Mouse (Mus musculus) limb, embryonic 10.5 days (tissue): ENCODE results near the gene Faiml. TPM values are rescaled to one million over a fixed set of nuclear protein-coding genes. Genes with fewer than 3 reads are reported as not detected.

Experiments
- DNase-seq: peaks from one replicate; pipeline ENCODE4 v3.0.0-alpha.2; 2017; ENCODE audit warnings: low spot score
- H3K27ac ChIP-seq: fragments of 300-500 bp; sonication (generic); 2 replicates; pipeline ENCODE4 v1.5.1; 2016; ENCODE audit warnings: mild to moderate bottlenecking
- H3K27me3 ChIP-seq: fragments of 300-500 bp; sonication (generic); 2 replicates; pipeline ENCODE4 v1.6.1; 2016; ENCODE audit warnings: low read depth, mild to moderate bottlenecking; ENCODE audit not compliant: poor library complexity, severe bottlenecking
- H3K36me3 ChIP-seq: fragments of 300-500 bp; sonication (generic); 2 replicates; pipeline ENCODE4 v1.6.1; 2016; ENCODE audit warnings: mild to moderate bottlenecking, moderate library complexity
- H3K4me1 ChIP-seq: fragments of 300-500 bp; sonication (generic); 2 replicates; pipeline ENCODE4 v1.6.1; 2016
- H3K4me3 ChIP-seq: fragments of 300-500 bp; sonication (generic); 2 replicates; pipeline ENCODE4 v1.5.1; 2016; ENCODE audit warnings: mild to moderate bottlenecking, moderate library complexity
- H3K9me3 ChIP-seq: fragments of 300-500 bp; sonication (generic); replicated peaks from 2 replicates; pipeline ENCODE4 v1.6.1; 2016; ENCODE audit warnings: mild to moderate bottlenecking
- WGBS: fragments of 180-500 bp; shearing (Covaris S2); methylation state at CpG from one replicate; pipeline ENCODE4 v1.1.7; 2016; 5-methylcytosine and 5-hydroxymethylcytosine counted together
- polyA plus RNA-seq: library from polyadenylated mRNA; unstranded; fragments of >200 nt; fragmentation: Nextera tagmentation; extraction: Ambion mirVana; gene quantifications from 2 replicates; pipeline ENCODE4 v1.2.1, GENCODE M21; 2016

Gene Faiml
- polyA plus RNA-seq, 1 experiment from 2014 or later = not detected

DNA sequence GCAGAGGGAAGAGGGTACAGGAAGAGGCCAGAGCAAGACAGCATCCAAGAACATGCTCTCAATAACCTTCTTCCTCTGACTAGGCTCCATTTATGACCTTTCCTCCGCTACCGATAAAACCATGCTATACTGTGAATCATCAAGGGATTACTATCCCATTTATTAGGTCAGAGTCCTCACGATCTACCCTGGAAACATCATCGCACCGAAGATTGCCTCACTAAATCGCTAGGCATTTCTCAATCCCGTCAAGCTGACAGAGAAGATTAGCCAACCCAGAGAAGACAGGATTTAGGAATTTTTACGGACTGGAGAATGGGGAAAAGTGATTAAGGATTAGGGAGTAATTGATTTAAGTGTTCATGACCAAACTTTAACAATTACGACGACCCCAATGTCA lies 1.2 kb upstream of the Faiml start:
- no peak for DNase-seq
- Histone ChIP-seq H3K27ac (no peak overlapping the region), H3K36me3 (no peaks in the 10 kb centered on the region), H3K4me1 (peaks cover 6% of the 10 kb centered on the region), H3K9me3 (no peaks in the 10 kb centered on the region), H3K27me3 (no peaks in the 10 kb centered on the region), H3K4me3 (no peak overlapping the region)
- 82% methylated on average over 10 of the region's 10 CpGs for WGBS

GRCm38 (mm10) chr9:99229450-99229849 lies 7.6 kb downstream of the Faiml start:
- WGBS = 90% methylated on average over 14 of the region's 14 CpGs
- Histone ChIP-seq H3K9me3 (no peaks in the 10 kb centered on the region), H3K4me3 (no peak overlapping the region), H3K27ac (no peak overlapping the region), H3K4me1 (no peaks in the 10 kb centered on the region), H3K27me3 (no peaks in the 10 kb centered on the region), H3K36me3 (no peaks in the 10 kb centered on the region)
- DNase-seq = no peak

DNA sequence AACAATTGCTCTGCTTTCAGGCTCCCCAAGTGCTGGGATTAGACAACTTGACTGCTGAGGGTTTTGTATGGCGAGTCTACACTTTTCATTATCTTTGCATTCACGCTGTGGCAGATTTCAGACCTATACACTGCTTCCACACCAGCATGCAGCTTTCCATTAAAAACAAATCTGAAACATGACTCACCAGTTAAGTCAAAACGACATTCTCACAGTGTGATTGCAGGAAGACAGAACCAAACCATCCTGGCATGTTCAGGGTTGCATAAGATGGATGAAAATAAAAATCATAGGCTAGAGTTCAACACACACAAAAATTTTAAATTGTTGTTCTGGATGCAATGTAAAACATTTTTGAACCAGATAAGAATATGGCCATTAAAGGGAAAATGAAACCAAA lies 12.5 kb downstream of the Faiml start:
- H3K4me1 ChIP-seq = no peaks in the 10 kb centered on the region
- no peaks in the 10 kb centered on the region for H3K27me3 ChIP-seq
- H3K36me3 ChIP-seq = no peaks in the 10 kb centered on the region
- H3K27ac ChIP-seq = no peak overlapping the region
- no peaks in the 10 kb centered on the region for H3K9me3 ChIP-seq
- H3K4me3 ChIP-seq = no peak overlapping the region
- WGBS = 72% methylated on average over 3 of the region's 3 CpGs
- no peak for DNase-seq

DNA sequence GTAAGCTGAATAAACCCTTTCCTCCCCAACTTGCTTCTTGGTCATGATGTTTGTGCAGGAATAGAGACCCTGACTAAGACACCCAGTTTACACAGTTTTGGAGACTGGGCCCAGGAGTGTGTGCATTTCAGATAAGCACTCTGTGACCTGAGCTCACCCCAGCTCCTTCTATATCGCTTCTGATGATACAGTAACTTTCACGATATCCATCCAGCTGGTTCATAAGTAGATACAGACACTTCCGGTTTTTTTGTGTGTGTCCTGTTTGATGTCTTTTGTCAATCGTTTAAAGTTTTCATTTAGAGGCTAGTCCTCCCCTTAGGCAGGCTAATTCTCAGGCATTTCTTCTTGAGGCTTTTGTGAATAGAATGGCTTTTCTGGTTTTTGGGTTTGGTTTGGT lies 15.4 kb downstream of the Faiml start:
- Histone ChIP-seq H3K27me3 (no peaks in the 10 kb centered on the region), H3K4me3 (no peak overlapping the region), H3K36me3 (no peaks in the 10 kb centered on the region), H3K9me3 (no peaks in the 10 kb centered on the region), H3K27ac (no peak overlapping the region), H3K4me1 (no peaks in the 10 kb centered on the region)
- 88% methylated on average over 4 of the region's 4 CpGs for WGBS
- no peak for DNase-seq

DNA sequence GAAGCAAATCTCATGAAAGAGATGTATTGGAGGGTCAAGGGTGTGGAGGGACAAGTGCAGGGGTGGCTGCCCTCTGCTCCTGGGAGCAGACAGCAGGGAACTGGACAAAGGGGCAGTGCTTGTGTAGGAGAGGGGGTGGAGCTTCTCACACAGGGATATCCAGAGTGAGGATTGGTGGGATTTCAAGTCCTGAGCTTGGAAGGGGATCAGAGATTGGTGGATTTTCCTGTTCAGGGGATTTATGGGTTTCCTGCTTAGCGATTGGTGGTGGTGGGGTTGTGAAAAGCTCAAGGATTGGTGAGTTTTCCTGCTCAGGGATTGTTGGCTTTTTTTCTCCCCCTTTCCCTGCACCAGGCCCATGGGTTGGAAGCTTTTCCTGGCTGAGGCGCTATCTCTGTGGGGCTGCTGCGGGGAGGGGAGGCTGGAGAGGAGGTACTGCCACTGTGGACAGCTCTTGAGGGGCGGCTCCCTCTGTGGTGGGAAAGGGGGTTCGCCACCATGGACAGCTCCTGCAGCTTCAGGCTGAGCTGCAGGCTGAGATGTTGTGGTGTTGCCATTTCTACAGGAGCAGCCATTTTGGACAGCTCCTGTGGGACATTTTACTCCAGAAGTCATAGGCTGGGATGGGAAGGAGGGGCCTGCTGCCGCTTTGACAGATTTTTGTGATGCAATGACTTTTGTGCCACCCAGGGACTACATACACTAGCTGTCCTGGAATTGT lies 18.9 kb downstream of the Faiml start:
- H3K36me3 ChIP-seq = no peaks in the 10 kb centered on the region
- H3K9me3 ChIP-seq = no peaks in the 10 kb centered on the region
- peak; percentile 81 for DNase-seq
- no peaks in the 10 kb centered on the region for H3K4me1 ChIP-seq
- 23% methylated on average over 6 of the region's 6 CpGs for WGBS
- H3K4me3 ChIP-seq = no peak overlapping the region
- H3K27me3 ChIP-seq = no peaks in the 10 kb centered on the region
- no peak overlapping the region for H3K27ac ChIP-seq

GRCm38 (mm10) chr9:99216182-99216581 lies 20.9 kb downstream of the Faiml start:
- Histone ChIP-seq H3K9me3 (no peaks in the 10 kb centered on the region), H3K27ac (no peak overlapping the region), H3K36me3 (no peaks in the 10 kb centered on the region), H3K4me1 (no peaks in the 10 kb centered on the region), H3K27me3 (no peaks in the 10 kb centered on the region), H3K4me3 (no peak overlapping the region)
- DNase-seq = no peak
- 80% methylated on average over 2 of the region's 2 CpGs for WGBS

DNA sequence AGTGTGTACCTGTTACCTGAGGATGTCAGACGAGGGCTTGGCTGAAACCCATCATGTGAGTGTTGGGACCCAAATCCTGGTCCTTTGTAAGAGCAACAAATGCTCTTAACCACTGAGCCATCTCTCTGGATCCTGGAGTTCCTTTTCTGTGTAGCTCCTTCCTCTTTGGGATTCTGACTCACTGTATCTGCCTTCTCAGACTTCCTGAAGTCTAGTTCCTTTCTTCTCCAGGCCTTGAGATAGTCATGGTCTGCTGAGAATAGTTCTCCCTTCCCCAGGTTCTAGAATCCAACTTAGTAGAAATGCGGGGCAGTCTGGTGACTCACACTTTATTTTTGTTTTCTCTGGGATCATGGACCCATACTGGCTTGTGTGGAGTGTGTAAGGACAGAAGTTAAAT lies 24.4 kb downstream of the Faiml start:
- Histone ChIP-seq H3K9me3 (no peaks in the 10 kb centered on the region), H3K4me1 (no peaks in the 10 kb centered on the region), H3K4me3 (no peak overlapping the region), H3K27ac (no peak overlapping the region), H3K27me3 (no peaks in the 10 kb centered on the region), H3K36me3 (no peaks in the 10 kb centered on the region)
- DNase-seq = no peak
- 79% methylated on average over 2 of the region's 2 CpGs for WGBS

- no peaks in the 10 kb centered on the region for H3K27me3 ChIP-seq
- H3K4me1 ChIP-seq = no peaks in the 10 kb centered on the region
- no peaks in the 10 kb centered on the region for H3K9me3 ChIP-seq
- DNase-seq = no peak
- H3K36me3 ChIP-seq = no peaks in the 10 kb centered on the region
- no peak overlapping the region for H3K4me3 ChIP-seq
- WGBS = 89% methylated on average over 8 of the region's 8 CpGs
- no peak overlapping the region for H3K27ac ChIP-seq
Observed at GRCm38 (mm10) chr9:99183043-99183670, 53.9 kb downstream of the Faiml start.

DNA sequence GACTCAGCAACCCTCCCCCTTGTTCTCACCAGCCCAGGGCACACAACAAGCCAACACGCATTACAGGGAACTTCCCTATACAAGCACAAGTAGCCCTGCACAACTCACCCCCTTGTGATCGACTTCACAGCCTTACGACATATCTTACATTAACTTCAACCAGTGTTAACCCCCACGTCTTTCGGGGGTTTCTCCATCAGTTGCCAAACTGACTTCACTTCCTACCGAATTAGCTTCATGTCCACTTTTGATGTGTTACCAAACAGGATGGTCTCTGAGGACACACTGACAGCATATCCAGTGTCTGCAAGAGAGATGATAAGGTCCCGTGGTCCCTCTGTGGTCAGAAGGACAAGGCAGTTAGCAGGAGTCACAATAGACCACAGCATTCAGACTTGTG lies 54.9 kb downstream of the Faiml start:
- Histone ChIP-seq H3K4me3 (no peak overlapping the region), H3K36me3 (no peaks in the 10 kb centered on the region), H3K27me3 (no peaks in the 10 kb centered on the region), H3K9me3 (no peaks in the 10 kb centered on the region), H3K27ac (no peak overlapping the region), H3K4me1 (no peaks in the 10 kb centered on the region)
- no peak for DNase-seq
- 92% methylated on average over 7 of the region's 7 CpGs for WGBS

DNA sequence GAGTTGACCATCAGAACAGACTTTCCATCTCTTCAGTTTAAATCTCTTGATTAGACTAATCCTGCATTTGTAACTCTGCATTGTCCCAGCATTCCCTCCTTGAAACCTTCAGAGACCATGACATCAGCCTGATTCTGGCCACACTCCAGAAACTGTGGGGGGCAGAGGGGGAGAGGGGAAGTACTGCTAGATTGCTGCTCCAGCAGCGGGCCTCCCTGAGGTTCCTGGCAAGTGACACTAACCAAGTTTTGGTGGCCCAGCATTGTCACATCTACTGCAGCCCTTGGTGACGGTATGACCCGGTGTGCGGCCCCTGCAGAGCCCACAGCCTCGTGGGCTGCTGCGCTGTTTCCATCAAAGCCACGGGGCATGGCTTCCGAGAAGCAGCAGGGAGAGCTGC lies 56.8 kb downstream of the Faiml start:
- Histone ChIP-seq H3K9me3 (no peaks in the 10 kb centered on the region), H3K4me3 (no peak overlapping the region), H3K27ac (no peak overlapping the region), H3K27me3 (no peaks in the 10 kb centered on the region), H3K4me1 (no peaks in the 10 kb centered on the region), H3K36me3 (no peaks in the 10 kb centered on the region)
- DNase-seq = no peak
- WGBS = 73% methylated on average over 8 of the region's 8 CpGs

Other genes with a start within 250 kb of the Faiml start
- not detected in 2 replicates for gene Gm1123, start 201.5 kb downstream of the Faiml start, polyA plus RNA-seq
- gene Pik3cb, start 96.6 kb downstream of the Faiml start, polyA plus RNA-seq = 0.78 and 1.1 TPM in 2 replicates
- gene Cep70, start 6.1 kb upstream of the Faiml start, polyA plus RNA-seq = 29.8 and 36.4 TPM in 2 replicates
- 0.33 and 0.36 TPM in 2 replicates for gene Esyt3, start 121.3 kb upstream of the Faiml start, polyA plus RNA-seq
- 8.8 and 11.9 TPM in 2 replicates for gene Mras, start 200.1 kb upstream of the Faiml start, polyA plus RNA-seq
- gene Nme9, start 214.2 kb upstream of the Faiml start, polyA plus RNA-seq = not detected in 2 replicates